Mouse (Mus musculus): ENCODE measurements around the gene Fanci.

Fanci gene

DNA sequence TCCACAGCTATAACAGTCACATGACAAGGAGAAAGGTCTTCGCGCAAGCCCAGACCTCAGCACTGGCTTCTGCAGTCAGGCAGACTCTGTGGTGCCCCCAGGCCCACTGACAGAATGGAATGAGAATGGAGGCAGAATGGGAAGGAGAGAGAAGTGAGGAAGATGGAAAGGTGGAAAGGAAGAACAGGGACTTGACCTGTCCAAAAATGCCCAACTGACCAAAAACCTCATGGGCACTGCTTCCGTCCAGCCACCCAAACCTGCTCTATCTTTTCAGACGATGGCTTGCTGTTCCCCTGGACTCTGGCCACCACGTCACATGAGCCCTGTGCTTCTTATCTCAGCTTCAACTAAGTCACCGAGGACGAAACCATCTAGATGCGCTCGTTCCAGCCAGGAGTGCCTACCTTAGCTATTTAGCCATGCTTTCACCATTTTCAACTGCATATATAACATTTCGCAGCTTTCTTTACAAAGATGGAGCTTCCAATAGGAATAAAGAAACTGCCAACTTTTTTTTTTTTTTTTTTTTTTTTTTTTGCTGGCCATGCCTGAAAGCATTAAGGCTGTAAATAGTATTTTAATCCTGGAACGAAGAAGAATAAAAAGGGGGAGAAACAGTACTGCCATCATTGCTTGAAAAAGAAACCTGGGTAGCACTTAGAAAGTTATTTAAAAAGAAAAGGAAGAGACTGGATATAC is 71.8 kb downstream of the Fanci start:
- no peak for DNase-seq (ENCODE audit: low spot score in 2 of 2)

DNA sequence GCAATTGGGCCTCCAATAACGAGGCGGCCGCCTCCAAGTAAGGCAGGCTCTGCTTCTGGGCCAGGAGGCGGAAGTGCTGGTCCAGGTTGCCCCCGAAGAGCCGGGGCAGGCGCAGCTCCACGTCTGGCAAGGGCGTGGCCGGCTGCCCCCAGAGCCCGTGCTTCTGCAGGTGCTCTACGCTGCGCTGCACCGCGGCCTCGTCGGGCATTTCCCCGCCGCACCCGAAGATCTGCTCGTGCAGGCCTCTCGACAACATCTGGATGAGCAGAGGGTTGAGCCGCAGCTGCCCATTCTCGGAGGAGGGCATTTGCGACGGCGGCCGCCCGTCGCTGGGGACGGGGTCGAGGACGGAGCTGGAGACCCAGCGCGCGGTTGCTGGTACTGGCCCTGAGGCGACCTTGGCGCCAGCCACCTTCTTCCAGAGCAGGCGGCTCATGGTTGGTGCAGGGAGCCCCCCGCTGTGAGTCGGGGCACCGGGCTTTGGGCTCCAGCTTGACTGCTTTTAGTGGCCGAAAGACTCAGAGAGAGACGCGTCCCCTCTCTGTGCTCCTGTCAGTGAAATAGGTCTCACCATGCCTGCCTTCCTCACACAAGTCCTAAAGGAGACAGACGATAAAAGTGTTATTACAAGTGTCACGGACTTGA is 73.2 kb downstream of the Fanci start:
- DNase-seq (ENCODE audit: low spot score in 2 of 2), result no peak

DNA sequence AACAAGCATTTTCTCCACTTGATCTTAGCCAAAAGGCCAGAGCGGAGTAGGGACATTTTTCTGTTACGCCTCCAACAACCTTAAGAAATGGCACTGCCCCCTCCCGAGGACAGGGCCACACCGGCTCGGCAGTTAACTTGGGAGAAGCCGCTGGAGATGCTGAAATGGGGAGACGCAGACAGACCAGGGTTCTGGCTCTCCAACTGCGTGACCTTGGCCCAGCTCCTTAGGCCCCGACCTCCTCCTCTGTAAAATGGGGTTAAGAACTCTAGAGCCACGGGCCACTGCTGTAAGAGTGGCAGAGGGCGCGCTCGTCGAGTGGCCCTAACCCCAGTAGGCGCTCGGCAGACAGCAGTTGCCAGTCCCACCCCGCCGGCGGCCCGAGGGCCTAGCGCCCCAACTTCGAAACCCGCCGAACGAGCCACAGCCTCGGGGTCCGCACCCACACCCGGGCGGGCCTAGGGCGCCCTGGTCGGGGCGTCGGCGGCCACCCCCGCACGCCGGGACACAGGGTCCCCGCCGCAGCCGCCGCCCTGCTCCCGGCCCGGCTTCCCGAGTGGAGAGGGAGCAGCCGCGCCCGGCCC is 73.8 kb downstream of the Fanci start:
- DNase-seq (ENCODE audit: low spot score in 2 of 2), result peak in 1 of 2 experiments; percentile 39

DNA sequence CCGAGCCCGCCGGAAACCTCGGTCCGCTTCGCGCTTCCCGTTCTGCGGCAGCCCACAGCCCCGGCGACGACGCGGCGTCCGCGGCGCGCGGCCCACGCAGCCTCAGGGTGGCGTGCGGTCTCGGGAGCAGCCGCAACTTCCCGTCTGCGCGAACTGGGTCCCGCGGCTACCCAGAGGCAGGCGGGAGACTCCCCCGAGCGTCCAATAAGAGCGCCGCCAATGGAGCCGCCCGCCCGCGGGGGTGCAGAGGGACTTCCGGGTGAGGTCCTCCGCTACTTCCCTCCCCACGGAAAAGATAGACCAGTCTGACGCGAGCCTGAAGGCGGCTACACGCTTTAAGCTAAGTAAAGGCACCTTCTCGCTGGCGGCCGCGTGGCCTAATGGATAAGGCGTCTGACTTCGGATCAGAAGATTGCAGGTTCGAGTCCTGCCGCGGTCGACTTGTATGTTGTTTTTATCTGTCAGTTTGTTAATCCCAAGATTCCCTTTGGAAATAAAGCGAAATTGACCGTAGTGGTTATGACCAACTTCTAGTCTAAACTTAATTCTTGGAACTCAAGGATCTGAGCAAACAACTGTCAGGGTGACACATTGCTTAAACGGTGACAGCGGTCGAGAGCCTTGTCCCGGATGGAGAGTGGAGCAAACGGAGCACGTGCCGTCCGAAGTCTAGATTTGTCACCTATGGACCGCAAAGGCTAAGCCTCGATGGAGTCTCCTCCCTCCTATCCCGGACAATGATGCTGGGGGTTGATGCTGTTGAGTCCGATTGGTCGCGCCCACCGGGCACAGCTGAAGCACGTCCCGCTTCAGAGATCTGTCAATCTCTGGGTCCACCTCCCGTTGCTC is 74.5 kb downstream of the Fanci start, which contains the start of gene Polg:
Gene Polg, minus strand, starts transcription at position 310 of the 849 bp plus-strand sequence.
- DNase-seq (ENCODE audit: low spot score in 2 of 2), result peak; percentile 95 to 100

DNA sequence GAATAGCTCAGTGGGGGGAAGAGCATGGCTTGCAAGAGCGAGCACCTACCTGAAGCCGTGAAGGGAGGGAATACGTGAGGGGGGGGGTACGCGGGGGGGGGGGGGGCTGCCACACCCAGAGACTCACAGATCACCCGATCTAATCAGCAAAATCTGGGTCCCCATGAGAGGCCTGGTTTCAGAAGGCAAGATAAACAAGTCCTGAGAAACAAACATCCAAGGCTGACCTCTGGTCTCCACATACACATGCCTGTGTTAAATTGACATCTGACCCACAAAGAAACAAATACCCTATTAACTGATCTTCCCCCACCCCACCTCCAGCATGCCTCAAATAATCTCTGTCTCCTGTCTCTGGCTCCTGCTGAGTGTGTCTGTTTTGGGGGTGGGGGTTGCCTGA is 76.2 kb downstream of the Fanci start:
- no peak for DNase-seq (ENCODE audit: low spot score in 2 of 2)

DNA sequence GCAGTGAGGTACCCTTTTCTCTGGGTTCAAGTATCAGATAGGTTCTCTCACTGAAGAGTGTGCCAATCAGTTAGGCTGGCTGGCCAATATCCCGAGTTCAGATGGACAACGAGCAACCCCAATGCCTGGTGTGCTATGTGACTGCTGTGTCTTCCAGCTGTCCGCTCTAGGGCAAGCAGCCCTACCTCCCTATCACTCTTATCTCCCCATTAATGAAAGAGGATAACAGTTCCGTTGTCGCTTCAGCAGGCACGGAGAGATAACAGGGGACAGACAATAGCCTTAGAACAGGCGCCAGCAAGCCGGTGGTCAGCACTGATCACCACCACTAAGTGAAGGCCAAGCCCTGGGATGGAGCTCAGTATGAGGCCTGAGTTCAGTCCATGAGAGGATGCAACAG is 77.3 kb downstream of the Fanci start:
- no peak for DNase-seq (ENCODE audit: low spot score in 2 of 2)

DNA sequence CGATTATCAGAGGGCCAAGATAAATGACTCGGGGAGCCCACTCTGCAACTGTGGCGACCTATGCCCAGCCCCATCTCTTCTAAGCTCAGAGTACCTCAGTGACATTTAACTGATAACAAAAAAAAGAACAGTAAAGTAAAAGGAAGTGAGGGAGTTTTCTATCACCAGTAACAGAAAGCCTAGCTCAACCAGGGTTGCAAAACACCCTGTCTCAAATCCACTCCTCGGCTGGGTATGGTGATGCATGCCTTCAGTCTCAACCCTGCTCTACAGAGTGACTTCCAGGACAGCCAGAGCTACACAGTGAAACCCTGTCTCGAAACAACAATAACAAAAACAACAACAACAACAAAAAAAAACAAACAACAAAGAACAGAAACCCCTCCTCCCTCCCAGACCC is 78.0 kb downstream of the Fanci start:
- DNase-seq (ENCODE audit: low spot score in 2 of 2), result no peak

DNA sequence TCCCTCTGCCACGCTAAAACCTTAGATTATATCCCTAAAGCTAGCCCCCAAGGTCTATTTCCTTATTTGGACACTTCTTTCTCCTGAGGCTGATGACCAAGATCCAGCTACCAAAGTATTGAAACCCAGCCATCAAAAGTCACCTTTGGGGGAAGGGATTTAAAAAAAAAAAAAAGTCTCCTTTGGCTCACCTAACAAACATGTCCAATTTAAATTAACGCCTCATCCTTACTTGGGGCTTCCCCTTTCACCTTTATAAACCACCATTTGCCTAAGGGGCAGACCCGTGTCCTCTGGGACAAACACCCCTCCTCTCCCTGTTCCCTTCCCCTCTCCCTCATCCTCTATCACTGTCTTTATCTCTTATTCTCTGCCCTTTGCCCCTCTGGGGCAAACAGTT is 79.0 kb downstream of the Fanci start:
- no peak for DNase-seq (ENCODE audit: low spot score in 2 of 2)

DNA sequence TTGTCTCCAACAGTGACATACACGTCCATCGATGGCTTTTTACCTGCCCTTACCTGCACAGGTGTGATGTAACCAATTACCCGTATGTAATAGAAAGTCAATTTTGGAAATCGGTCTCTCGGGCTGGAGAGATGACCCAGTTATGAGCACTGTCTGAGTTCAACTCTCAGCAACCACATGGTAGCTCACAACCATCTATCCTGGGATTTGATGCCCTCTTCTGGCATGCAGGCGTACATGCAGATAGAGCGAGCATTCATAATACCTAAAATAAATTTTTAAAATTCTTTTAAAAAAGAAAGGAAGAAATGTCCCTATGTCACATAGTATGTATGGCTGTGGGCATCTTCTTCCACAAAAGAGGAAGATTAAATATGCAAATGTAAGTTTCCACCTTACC is 79.7 kb downstream of the Fanci start:
- DNase-seq (ENCODE audit: low spot score in 2 of 2), result no peak

DNA sequence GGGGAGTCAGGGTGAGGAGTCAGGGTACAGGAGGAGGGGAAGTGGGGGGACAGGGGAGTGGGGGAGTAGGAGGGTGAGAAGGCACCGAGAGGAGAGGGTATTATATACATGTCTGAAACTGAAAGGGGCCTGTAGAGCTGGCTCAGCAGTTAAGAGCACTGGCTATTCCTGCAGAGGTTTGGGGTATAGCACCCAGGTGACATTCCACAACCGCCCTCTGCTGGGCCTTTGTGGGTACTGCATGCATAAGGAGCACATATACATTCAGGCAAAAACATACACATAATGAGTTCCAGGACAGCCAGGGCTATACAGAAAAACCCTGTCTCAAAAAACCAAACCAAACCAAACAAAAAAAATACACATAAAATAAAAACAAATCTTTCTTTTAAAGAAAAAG is 81.1 kb downstream of the Fanci start:
- DNase-seq (ENCODE audit: low spot score in 2 of 2), result no peak

DNA sequence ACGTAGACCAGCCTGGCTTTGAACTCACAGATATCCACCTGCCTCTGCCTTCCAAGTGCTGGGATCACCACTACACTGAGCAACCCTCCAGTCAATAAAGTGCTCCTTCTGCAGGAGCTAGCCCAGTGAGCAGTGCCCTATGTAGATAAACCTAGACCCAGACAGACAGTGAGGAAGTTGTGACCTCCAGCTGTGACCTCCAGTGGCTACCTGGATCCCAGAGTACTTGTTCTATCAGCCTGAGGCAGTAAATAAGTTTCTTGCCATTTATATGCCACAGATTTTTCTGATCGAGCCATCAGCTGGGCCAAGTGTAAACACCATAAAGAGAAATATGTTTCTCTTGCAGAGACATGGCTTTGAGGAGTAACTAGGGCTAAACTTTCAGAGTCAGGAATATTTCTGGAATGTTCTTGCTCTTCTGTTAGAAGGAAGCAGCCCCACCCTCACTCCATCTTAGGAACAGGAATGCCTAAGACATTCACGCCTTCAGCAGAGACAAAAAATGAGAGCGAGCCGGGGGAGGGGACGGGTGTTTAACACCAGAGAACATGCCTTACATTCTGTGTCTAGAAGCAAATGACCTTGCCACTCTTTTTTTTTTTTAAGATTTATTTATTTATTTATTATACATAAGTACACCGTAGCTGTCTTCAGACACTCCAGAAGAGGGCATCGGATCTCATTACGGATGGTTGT is 81.9 kb downstream of the Fanci start:
- no peak for DNase-seq (ENCODE audit: low spot score in 2 of 2)

DNA sequence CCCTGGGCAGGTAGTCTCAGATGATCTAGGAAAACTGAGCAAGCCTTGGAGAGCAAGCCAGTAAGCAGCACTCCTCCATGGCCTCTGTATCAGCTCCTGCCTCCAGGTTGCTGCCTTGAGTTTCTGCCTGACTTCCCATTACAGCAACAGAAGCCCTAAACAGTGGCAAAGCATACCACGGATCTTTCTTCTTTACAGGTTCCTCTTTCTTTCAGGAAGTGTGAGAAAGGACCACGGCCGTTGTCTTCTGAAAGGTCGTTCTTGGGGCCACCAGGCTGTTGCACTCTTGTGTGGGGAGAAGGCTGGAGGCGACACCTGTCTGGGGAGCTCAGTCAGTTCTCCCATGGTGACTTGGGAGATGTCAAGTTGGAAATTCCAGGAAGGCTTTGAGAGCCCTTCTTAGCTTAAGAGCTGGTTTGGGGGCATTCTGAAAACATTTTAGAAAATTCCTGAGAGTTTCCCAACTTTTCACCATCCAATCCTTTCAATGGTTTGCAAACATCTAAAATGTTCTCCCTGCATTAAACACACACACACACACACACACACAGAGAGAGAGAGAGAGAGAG is 83.2 kb downstream of the Fanci start:
- DNase-seq (ENCODE audit: low spot score in 2 of 2), result no peak

DNA sequence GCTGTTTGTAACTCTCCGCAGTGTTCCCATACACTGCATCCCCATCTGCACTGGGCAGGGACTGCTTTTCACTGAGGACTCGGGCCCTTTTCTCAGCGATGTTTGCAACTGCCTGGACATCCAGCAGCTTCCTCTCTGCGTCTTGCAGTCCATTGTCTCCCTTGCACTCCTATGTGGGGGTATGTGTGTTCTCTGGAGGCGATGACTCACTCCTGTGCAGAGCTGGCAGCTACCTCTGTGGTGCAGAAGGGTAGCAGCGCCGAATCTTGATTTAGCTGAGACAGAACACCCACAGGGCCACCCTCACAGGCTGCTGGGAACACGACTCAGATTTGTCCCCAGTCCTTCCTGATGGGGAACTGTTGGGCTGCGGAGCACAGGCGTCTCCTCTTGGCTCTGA is 94.8 kb downstream of the Fanci start:
- DNase-seq (ENCODE audit: low spot score in 2 of 2), result peak; percentile 90 to 91

DNA sequence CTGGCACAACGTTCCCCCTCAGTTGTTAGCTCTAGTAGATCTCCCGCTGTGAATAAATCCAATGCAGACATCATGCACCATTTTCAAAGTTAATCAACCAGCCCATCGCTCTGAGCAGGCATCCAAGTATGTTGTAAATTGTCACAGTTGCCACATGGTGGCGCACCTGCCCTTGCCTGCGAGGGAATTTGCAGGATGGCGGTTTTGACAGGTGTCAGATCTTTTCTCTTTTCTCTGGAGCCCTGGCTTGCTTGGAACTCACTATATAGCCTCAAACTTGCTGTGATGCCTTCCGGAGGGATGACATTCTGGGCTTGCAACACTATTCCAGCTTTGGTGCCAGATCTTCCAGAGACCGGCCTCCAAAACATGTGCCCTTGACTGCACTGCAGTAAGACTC is 102.2 kb downstream of the Fanci start:
- no peak for DNase-seq (ENCODE audit: low spot score in 2 of 2)

DNA sequence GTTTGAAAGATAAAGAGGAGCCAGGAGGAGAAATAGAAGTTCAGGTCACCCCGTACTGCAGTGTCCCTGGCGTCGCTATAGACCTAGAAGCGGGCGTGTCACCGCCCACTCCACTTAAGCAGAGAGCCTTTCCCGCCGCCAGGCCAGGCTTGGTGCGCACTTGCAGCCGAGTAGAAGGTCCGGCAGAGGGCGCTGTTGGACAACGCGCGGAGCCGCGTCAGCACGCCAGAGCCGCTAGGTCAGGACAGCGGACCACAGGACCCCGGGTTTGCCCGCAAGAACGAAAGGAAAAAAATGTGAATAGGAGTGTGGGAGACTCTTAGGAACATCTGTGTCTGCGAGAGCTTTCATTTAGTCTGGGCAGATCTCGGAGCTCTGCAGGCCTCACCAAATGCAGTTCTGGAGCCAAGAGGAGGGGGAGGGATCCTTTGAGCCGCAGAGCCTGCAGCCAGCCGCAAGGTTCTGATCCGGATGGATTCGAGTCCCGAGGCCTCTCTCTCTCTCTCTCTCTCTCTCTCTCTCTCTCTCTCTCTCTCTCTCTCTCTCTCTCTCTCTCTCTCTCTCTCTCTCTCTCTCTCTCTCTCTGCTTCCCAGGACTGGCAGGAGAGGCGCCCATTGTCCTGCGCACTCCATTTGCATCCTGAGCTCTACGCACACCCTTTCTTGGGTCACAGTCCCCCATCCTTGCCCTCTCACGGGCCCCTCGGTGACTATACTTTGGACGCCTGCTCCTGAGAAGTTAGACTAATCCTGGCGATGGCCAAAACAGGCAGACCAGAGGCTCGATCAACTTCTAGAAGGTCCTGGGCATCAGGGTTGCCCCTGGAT is 104.5 kb downstream of the Fanci start:
- DNase-seq (ENCODE audit: low spot score in 2 of 2), result peak in 1 of 2 experiments; percentile 90

DNA sequence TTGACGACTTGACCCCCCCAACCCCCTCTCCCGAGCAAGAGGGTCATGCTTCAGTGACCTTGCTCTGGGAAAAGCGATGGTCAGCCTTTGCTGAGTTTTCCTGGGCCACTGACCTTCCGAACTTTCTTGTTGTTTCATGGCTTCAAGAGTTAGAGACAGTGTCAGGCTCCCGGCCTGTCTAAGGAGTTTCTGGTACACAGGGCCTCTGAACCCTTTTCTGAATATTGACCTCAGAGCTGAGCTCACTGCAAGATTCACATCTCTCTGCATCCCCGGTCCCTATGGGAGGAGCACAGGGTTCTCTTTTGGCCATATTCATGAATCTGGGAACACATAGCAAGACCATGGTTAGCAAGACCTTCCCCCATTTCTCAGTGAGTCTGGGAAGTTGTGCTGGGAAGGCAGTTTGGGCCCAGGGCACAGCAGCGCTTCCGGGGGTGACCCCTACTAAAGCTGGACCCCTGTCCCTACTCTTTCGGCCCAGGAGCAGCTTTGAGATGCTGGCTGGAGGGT is 105.1 kb downstream of the Fanci start:
- no peak for DNase-seq (ENCODE audit: low spot score in 2 of 2)

DNA sequence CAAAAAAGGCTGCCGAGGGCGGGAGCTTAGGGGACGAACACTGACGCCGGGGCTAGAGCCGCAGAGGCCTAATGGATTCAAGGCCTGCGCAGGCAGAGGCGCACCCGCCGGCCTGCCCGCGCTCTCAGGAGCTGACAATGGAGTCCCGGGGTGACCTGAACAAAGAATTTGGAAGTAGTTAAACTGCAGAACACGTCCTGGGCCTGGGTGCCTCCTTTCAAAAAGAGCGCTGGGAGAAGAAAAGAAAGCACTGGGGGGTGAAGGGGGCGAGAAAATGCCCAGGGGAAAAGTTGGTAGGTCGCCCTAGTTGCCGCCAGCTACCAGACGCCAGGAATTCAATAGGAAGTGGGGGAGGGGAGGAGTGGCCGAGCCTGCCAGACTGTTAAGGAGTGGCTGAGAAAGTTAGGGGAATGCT is 106.0 kb downstream of the Fanci start:
- DNase-seq (ENCODE audit: low spot score in 2 of 2), result no peak

DNA sequence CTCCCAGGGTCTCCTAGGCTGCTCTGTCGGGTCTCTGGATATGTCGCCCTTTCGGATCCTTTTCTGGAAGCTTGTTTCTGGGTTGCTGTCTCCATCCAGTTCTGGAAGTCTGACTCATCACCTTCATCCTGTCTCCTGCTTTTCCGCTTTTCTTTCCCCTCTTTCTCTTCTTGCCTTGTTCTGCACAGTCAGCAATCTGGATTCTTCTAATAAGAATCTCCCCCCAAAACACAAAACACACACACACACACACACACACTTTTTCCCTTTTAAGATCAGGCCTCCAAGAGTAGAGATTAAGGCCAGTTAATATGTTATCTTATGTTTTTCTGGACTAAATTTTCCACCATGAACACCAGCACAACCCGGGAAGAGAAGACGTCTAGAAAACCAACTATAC is 106.6 kb downstream of the Fanci start:
- no peak for DNase-seq (ENCODE audit: low spot score in 2 of 2)

DNA sequence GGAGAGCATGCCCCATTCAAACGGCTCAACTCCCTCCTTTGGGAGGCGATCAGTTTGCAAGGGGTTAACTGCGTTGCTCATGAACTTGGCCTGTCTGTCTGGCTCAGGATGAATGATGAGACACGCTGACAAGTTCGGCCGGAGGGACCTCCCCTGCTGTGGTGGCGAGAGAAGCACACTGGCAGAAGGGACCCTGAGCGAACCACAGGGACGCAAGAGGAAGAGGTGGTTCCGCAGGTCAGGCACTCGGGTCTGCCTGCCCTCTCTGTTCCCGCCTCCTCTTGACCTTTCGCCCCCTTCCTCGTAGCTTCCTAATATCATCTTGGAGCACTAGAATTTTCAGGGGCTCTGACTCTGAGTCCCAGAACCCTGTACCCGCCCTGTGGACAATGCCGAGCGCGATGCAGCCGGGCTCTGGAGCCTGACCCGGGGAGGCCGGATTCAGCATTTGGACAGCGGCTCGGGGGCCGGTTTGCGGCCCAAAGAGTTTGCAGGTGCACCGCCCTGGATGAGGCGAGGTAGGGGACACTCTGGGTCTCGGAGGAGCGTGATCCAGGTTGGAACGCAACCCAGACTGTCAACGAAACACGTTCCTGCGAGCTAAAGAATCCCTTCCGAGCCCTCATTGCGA is 107.4 kb downstream of the Fanci start:
- DNase-seq (ENCODE audit: low spot score in 2 of 2), result no peak

All from left cerebral cortex, adult 9 months (tissue).